Mouse (Mus musculus): Measurements from ENCODE around the gene Gnb1l. TPM values are rescaled to one million over a fixed set of nuclear protein-coding genes. Genes with fewer than 3 reads are reported as not detected.

Gene Gnb1l
- polyA plus RNA-seq, 1 experiment = 13.3 TPM

DNA sequence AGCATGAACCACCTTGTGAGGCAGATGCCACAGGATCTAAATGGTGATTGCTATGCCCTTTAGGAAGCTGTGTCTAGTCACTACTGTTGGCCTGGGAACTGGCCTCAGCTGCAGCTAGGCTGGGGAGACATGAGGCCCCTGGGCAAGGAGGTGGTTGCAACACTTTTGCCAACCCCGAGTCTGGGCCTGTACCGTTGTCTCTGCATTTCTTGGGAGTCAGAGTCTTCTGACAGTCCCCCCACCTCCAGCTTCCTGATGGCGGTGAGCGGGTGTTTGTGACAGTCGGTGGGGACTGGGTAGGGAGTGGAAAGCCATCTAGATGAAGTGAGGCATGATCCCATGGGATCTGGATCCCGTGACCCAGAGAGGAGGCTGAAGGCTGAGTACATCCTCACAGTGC is 43.1 kb upstream of the Gnb1l start:
- Histone ChIP-seq H3K36me3 (ENCODE audit: control insufficient read depth, insufficient read depth) (peaks cover 4% of the 10 kb centered on the region), H3K27me3 (ENCODE audit: control insufficient read depth, insufficient read depth, insufficient read length) (no peaks in the 10 kb centered on the region), H3K4me3 (ENCODE audit: insufficient read depth, poor library complexity, severe bottlenecking) (peak overlapping the region; percentile 2), H3ac (ENCODE audit: control insufficient read depth, insufficient read length, low read depth) (no peak overlapping the region), H3K79me2 (ENCODE audit: control insufficient read depth, insufficient read depth) (no peaks in the 10 kb centered on the region), H3K79me3 (ENCODE audit: low read depth) (no peaks in the 10 kb centered on the region)
- TF ChIP-seq CEBPB (IDR thresholded peaks at IDR 0.05; ENCODE audit: low read depth) (no peak), USF1 (IDR thresholded peaks at IDR 0.05; ENCODE audit: low read depth) (no peak), MYOD1 (IDR thresholded peaks at IDR 0.05; ENCODE audit: control insufficient read depth, insufficient read length, low read depth) (no peak), MYOG (IDR thresholded peaks at IDR 0.05; ENCODE audit: control insufficient read depth, extremely low read depth, insufficient read length) (no peak), FOSL1 (IDR thresholded peaks at IDR 0.05; ENCODE audit: insufficient read depth, low read length, poor library complexity, severe bottlenecking) (no peak), MAX (IDR thresholded peaks at IDR 0.05) (no peak), CTCF (IDR thresholded peaks at IDR 0.05; ENCODE audit: control insufficient read depth, insufficient read depth, insufficient read length) (no peak)

DNA sequence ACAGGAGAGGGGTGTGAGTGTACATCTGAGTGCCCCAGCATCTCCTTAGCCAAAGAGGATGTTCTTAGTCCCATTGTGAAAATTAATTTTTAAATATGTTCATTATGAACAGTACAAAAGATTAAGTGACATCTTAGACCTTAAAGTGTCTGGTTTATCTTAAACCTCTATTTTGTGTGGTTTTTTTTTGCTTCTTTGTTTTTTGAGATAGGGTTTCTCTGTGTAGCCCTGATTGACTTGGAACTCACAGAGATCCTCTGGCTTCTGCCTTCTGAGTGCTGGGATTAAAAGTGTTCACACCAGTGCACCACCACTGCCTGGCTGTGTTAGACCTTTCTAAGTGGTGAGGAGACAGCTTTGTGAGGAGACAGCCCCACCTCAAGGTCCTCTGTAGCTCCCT is 39.9 kb upstream of the Gnb1l start:
- TF ChIP-seq FOSL1 (IDR thresholded peaks at IDR 0.05; ENCODE audit: insufficient read depth, low read length, poor library complexity, severe bottlenecking) = no peak
- TF ChIP-seq CEBPB (IDR thresholded peaks at IDR 0.05; ENCODE audit: low read depth) = no peak
- TF ChIP-seq MAX (IDR thresholded peaks at IDR 0.05) = no peak
- TF ChIP-seq MYOG (IDR thresholded peaks at IDR 0.05; ENCODE audit: control insufficient read depth, extremely low read depth, insufficient read length) = no peak
- TF ChIP-seq USF1 (IDR thresholded peaks at IDR 0.05; ENCODE audit: low read depth) = no peak
- no peak for TF ChIP-seq MYOD1 (IDR thresholded peaks at IDR 0.05; ENCODE audit: control insufficient read depth, insufficient read length, low read depth)
- no peak for TF ChIP-seq CTCF (IDR thresholded peaks at IDR 0.05; ENCODE audit: control insufficient read depth, insufficient read depth, insufficient read length)
- no peaks in the 10 kb centered on the region for H3K79me2 ChIP-seq (ENCODE audit: control insufficient read depth, insufficient read depth)
- no peak overlapping the region for H3ac ChIP-seq (ENCODE audit: control insufficient read depth, insufficient read length, low read depth)
- H3K4me3 ChIP-seq (ENCODE audit: insufficient read depth, poor library complexity, severe bottlenecking) = no peak overlapping the region
- no peaks in the 10 kb centered on the region for H3K27me3 ChIP-seq (ENCODE audit: control insufficient read depth, insufficient read depth, insufficient read length)
- H3K36me3 ChIP-seq (ENCODE audit: control insufficient read depth, insufficient read depth) = peaks cover 4% of the 10 kb centered on the region
- no peaks in the 10 kb centered on the region for H3K79me3 ChIP-seq (ENCODE audit: low read depth)

DNA sequence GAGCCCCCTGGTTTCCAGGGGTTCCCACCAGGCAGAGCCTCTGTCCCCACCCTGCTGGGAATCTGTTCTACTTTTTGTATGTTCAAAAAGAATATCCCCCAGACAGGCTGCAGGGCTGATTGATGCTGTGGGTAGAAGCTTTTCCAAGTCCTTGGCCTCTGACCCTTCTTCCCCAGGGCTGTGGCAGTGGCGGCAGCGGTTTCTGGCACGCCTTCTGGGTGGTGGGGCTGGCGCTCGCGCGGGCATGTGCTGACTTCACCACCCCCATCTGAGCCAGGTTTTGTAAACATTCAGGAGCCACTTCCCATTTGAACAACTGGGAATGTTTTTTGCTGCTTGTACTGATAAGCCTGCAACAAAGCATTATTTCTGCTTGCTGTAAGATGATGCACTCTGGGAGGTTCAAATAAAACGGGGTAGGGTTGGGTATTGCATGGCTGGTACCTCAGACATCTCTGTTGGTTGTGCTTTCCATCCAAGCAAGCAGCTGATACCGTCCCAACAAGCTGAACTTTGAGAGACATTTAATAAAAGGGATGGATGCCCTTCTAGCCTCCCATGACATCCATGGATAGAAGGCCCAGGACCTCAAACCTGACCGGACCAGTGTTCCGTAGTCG is 39.1 kb upstream of the Gnb1l start:
- Histone ChIP-seq H3K79me3 (ENCODE audit: low read depth) (no peaks in the 10 kb centered on the region), H3K79me2 (ENCODE audit: control insufficient read depth, insufficient read depth) (no peaks in the 10 kb centered on the region), H3K4me3 (ENCODE audit: insufficient read depth, poor library complexity, severe bottlenecking) (no peak overlapping the region), H3K27me3 (ENCODE audit: control insufficient read depth, insufficient read depth, insufficient read length) (no peaks in the 10 kb centered on the region), H3K36me3 (ENCODE audit: control insufficient read depth, insufficient read depth) (peaks cover 4% of the 10 kb centered on the region), H3ac (ENCODE audit: control insufficient read depth, insufficient read length, low read depth) (peak overlapping the region; percentile 64)
- TF ChIP-seq CTCF (IDR thresholded peaks at IDR 0.05; ENCODE audit: control insufficient read depth, insufficient read depth, insufficient read length) (no peak), MYOD1 (IDR thresholded peaks at IDR 0.05; ENCODE audit: control insufficient read depth, insufficient read length, low read depth) (peak; percentile 24), MYOG (IDR thresholded peaks at IDR 0.05; ENCODE audit: control insufficient read depth, extremely low read depth, insufficient read length) (no peak), CEBPB (IDR thresholded peaks at IDR 0.05; ENCODE audit: low read depth) (no peak), USF1 (IDR thresholded peaks at IDR 0.05; ENCODE audit: low read depth) (no peak), MAX (IDR thresholded peaks at IDR 0.05) (peak; percentile 75), FOSL1 (IDR thresholded peaks at IDR 0.05; ENCODE audit: insufficient read depth, low read length, poor library complexity, severe bottlenecking) (no peak)

DNA sequence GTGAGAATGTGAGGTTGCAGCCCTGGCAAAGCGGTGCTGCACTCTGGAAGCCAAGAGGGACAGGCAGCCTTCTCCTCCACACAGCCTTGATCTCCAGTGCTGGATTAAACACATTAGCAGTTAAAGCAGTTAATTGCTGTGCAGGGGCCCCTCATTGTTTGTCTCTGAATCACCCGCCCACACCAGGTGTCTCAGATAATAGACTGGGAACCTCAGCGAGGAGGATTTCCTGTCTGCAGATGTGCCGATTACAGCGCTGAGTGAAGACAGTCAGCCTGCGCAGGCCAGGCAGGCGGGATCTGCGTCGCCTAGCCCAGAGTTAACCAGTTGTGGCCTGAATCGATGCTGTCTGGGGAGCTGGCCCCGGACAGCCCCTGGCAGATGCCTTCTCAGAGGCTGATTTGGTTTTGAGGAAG is 38.5 kb upstream of the Gnb1l start:
- TF ChIP-seq CTCF (IDR thresholded peaks at IDR 0.05; ENCODE audit: control insufficient read depth, insufficient read depth, insufficient read length) (no peak), USF1 (IDR thresholded peaks at IDR 0.05; ENCODE audit: low read depth) (no peak), MYOD1 (IDR thresholded peaks at IDR 0.05; ENCODE audit: control insufficient read depth, insufficient read length, low read depth) (peak; percentile 91), FOSL1 (IDR thresholded peaks at IDR 0.05; ENCODE audit: insufficient read depth, low read length, poor library complexity, severe bottlenecking) (peak; percentile 52), MAX (IDR thresholded peaks at IDR 0.05) (peak; percentile 21)
- Histone ChIP-seq H3K4me3 (ENCODE audit: insufficient read depth, poor library complexity, severe bottlenecking) (no peak overlapping the region), H3K79me2 (ENCODE audit: control insufficient read depth, insufficient read depth) (no peaks in the 10 kb centered on the region), H3K79me3 (ENCODE audit: low read depth) (no peaks in the 10 kb centered on the region), H3K36me3 (ENCODE audit: control insufficient read depth, insufficient read depth) (peaks cover 4% of the 10 kb centered on the region), H3K27me3 (ENCODE audit: control insufficient read depth, insufficient read depth, insufficient read length) (no peaks in the 10 kb centered on the region), H3ac (ENCODE audit: control insufficient read depth, insufficient read length, low read depth) (peak overlapping the region; percentile 64)

DNA sequence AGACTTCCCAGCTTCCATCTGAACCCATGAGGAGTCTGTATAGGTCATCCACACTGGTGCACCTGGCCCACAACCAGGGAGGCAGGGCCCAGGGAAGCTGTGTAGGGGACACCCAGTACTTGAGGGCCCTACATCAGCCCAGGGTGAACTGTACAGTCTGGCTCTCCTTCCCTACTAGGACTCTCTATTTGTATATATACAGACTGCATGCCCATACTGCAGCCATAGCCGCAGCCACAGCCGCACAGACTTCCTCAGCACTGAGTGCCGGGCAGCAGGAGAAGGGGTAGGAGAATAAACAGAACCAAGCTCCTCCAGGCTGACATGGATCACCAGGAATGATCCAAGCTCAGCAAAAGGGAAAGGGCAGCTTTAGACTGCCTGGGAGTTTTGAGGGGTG is 37.7 kb upstream of the Gnb1l start:
- Histone ChIP-seq H3K79me3 (ENCODE audit: low read depth) (no peaks in the 10 kb centered on the region), H3K27me3 (ENCODE audit: control insufficient read depth, insufficient read depth, insufficient read length) (no peaks in the 10 kb centered on the region), H3ac (ENCODE audit: control insufficient read depth, insufficient read length, low read depth) (no peak overlapping the region), H3K4me3 (ENCODE audit: insufficient read depth, poor library complexity, severe bottlenecking) (no peak overlapping the region), H3K36me3 (ENCODE audit: control insufficient read depth, insufficient read depth) (peaks cover 4% of the 10 kb centered on the region), H3K79me2 (ENCODE audit: control insufficient read depth, insufficient read depth) (no peaks in the 10 kb centered on the region)
- TF ChIP-seq MYOD1 (IDR thresholded peaks at IDR 0.05; ENCODE audit: control insufficient read depth, insufficient read length, low read depth) (no peak), CTCF (IDR thresholded peaks at IDR 0.05; ENCODE audit: control insufficient read depth, insufficient read depth, insufficient read length) (no peak), MAX (IDR thresholded peaks at IDR 0.05) (no peak), USF1 (IDR thresholded peaks at IDR 0.05; ENCODE audit: low read depth) (no peak), CEBPB (IDR thresholded peaks at IDR 0.05; ENCODE audit: low read depth) (no peak), FOSL1 (IDR thresholded peaks at IDR 0.05; ENCODE audit: insufficient read depth, low read length, poor library complexity, severe bottlenecking) (no peak), MYOG (IDR thresholded peaks at IDR 0.05; ENCODE audit: control insufficient read depth, extremely low read depth, insufficient read length) (no peak)
